Mouse (Mus musculus): ENCODE data around the gene Nrg3.

Nrg3 gene

DNA sequence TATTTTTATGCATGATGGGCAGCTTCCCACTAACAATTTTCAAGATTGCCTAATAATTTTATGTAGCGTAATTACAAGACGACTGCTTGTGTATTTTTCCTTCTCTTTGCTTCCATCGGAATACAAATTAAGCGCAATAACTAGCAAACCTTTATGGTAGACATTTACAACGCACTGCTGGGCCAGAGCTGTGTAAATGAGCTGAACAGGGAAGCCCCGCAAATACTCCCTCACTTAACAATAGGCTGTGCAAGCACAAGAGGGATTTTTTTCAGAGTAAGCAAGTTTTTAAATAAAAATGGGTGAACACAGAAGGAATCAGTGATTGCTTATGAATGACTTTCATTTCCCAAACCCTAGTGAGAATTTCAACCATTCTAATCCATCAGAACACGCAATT is 513.5 kb downstream of the Nrg3 start:
- DNase-seq (ENCODE audit: low spot score in 2 of 2), result no peak

DNA sequence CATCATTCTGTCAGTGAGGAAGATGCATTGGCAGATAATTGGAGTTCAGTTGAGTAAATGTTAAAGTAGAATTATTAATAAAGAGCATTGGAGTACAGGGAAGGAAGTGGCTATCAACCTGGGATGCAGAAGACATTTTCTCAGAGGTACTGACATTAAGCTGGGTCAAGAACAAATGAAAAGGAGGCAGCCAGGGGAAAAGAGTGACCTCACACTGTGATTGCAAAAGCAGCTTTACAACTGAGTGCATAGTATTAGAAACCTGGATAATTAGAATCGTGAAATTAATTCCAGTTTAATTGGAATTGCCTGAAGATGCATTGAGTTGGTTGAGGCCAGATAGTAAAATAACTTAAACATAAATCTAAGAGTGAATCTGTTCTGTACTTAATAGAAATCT is 535.4 kb downstream of the Nrg3 start:
- DNase-seq (ENCODE audit: low spot score in 2 of 2), result no peak

DNA sequence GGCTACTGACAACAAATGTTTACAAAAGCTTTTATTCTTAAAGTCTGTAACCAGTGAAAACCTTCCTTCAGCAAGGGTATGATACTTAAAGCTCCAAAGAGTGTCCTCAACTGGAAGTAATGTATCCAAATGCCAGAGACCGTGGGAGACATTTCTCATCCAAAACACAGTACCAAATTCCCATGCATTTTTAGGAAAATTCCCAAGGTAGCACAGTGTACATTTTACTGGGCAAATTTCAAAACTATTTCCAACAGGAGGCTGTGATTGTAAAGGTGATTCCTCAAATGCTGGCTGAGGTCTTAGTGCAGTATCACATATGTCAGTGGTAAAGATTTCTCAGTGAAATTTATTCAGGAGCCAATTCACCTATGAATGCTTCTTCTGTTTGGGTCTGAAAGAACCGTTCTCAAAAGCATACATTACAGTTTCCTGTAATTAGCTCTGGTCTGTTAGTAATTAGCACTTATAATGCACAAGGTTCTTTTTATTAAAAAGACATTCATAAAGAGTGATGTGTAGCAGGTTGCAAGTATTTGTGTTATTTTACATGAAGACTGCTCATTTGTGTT is 536.3 kb downstream of the Nrg3 start:
- DNase-seq (ENCODE audit: low spot score in 2 of 2), result no peak

DNA sequence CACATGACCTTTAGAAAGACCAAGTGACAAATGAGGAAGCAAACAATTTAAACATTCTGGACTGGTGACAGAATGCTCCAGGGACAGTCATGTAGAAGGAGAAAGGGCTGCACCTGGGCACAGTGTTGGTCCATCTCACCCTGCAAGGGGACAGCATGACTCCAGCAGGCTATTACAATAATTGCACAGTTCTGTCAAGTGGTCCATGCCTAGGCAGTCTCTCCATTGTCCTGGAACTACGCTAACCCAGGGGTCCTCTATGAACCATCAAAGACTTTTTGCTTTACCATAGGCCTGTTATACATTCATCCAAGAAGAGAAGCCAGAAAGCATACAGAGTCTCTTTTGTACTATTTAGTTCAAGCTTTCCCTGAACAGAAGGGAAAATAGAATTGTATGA is 549.2 kb downstream of the Nrg3 start:
- DNase-seq (ENCODE audit: low spot score in 2 of 2), result no peak

DNA sequence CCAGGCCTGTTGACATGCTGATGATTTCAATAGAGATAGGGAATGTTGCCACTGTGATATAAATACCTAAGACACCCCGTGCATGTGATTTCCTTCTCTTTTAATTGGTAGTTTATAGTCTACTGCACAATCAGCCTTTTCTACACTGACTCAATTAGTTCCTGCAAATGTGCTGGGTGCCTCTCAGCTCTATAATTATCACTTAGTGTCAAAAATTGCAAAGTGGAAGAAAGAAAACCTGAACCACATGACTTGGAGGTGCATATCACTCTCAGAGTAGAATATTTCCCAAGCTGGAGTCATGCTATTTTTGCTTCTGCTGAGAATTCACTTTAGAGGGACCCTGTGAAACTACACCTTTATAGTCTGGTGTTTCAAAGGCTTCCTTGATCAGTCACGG is 552.1 kb downstream of the Nrg3 start:
- DNase-seq (ENCODE audit: low spot score in 2 of 2), result no peak

DNA sequence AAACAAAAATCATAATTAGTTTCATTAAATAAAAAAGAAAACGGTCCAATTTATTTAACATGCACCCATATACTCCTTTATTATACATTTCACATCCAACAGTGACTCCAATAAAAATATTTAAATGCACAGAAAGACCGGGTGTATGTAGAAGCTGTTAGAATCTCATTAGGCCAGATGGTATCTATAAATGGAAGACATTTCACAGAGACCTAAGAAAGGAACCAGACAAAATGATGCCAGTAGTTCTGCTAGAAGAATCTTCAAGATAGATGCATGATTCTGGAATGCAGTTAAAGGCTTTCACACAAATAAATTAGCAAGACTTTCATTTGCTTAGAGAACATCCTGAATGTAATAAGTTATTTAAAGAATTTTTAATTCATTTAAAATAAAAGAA is 602.3 kb downstream of the Nrg3 start:
- no peak for DNase-seq (ENCODE audit: low spot score in 2 of 2)

DNA sequence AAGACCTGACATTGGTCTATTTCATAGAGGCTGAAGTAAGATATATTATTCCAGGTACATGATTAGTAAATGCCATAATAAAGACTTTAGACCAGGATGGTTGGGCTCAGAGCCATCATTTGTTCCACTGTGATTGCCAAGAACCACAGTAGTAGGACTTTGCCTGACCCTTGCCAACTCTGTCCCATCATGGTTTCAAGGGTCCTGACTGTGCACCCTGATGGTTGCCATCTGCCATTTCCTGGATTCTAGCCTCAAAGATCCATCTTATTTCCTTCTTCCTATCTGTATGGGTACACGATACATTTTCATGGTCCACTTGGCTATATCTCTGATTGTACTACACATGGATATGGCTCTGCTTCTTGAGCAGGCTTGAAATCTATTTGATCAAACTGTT is 625.3 kb downstream of the Nrg3 start:
- no peak for DNase-seq (ENCODE audit: low spot score in 2 of 2)

DNA sequence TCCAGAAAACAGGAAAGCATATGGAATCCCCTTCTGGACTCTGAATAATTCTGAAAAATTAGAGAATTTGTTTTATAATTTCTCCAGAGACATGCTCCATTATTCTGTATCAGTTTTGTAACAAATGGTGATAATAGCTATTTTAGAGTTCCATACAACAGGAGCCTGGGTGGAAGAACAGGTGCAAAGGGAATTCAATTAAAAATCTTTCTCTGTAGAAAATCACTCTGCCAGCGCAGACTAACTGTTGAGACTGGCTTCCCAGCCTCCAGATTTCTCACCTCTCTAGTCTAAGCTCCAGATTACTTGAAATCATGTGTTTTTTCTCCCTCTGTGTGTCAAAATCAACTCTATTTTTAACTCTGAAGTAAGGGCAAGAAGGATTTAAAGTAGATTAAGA is 625.8 kb downstream of the Nrg3 start:
- DNase-seq (ENCODE audit: low spot score in 2 of 2), result no peak

DNA sequence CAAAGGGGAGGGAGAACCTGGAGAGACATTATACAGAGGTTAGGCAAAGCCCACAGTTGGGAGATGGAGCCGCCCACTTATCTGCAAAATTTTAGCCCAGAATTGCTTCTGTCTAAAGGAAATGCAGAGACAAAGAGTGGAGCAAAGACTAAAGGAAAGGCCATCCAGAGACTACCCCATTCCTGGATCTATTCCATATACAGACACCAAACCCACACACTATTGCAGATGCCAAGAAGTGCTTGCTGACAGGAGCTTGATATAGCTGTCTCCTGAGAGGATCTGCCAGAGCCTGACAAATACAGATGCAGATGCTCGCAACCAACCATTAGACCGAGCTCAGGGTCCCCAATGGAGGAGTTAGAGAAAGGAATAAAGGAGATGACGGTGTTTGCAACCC is 637.9 kb downstream of the Nrg3 start:
- DNase-seq (ENCODE audit: low spot score in 2 of 2), result no peak

DNA sequence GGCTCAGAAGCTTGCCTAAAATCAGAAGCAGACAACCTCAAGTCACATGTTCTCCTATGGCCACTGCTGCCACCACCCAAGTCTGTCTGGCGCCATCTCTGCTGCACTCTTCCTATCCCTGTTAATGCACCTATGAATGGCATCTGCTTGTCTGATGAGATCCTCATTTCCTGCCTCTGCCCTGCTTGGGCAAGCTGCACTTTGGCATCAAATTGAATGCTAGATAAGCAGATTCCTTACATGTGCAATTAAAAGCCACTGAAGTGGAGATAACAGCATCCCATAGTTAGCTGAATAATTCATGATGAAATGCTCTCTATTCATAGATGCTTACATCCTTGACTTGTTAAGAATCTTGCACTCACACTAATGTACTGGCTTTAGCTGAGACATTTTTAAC is 648.0 kb downstream of the Nrg3 start:
- no peak for DNase-seq (ENCODE audit: low spot score in 2 of 2)

DNA sequence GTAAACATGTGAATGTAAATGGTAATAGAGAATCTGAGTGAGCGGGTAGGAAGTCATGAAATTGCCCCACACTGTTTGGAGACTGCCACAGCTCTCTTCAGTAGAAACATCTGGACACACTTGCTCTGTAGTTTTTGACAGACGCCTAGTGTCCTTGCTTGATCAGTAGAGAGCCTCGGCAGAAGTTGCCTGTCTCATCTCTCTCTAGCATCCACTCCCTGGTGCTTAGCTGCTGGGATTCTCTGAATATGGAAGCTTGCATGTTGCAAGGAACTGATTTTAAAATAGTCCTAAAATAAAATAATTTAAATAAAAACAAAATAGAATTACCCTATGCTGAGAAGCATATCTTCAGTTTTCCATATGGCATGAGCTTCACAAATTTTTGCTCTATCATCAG is 675.9 kb downstream of the Nrg3 start:
- DNase-seq (ENCODE audit: low spot score in 2 of 2), result no peak

DNA sequence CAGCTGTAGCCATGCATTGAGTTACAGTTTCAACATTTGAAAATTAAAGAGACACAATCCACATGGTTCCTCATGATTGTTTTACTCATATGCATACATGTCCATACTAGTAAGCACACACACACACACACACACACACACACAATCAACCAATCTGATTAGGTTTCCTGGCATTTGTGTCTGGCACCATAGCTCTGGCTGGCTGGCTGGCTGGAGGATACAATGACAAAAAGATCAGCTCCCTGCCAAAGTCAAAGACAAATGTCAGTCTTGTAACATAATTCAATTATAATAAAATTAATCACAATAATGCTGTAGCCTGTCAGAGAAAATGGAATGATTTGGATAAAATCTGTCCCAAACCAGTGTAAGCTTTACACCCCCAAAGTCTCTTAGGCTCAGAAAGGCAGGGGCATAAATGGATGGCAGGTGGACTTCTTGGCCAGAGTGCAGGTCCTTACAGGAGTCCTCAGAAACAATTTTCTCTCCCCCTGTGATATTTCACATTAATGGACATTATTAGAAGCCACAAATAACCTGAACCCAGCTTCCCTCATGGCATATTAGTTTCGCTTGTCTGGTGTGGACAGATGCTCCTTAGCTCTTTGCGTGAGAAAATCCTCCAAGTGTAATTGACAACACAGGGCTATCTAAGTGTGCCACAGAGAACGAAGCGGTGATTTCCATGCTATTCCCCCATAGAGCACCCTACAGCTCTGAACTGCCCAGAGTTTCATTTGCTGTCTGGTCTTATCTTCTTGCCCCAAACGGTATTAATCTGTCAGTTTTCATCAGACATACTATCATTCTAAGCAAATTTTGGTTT is 697.4 kb downstream of the Nrg3 start:
- DNase-seq (ENCODE audit: low spot score in 2 of 2), result no peak

DNA sequence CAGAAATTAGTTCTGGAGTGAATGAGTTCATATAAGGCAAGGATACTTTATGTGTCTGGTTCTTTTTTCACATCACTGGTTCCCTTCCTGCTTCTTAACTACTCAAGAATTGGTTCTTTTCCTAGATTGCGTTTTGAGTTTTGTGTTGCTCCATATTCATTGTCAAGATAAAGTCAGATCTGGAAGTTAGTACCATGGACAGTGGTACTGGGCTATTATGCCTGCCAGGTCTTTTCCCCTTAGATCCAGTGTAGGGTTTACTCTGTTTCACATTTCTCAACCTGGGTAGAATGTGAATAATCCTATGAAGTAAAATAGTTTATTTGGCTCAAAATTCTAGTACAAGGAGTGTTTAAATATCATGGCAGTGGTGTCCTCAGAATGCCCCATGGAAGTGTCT is 698.1 kb downstream of the Nrg3 start:
- DNase-seq (ENCODE audit: low spot score in 2 of 2), result no peak

DNA sequence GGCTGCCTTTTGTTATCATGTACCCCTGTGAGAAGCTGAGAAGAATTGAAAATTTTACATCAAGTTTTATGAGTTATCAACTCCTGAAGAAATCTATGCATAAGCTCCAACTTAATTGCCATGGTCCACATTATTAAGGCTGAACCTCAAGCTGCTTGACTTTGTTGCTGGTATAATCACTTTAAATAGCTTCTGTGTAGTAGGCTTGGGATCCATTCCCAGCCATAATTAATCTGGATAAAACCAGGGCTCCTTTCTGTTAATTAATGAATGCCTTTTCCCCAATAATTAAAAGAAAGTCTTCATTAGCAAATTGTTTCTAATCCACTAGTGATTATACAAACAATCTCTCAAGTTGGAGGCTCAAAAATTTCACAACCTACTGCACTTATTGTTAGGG is 742.4 kb downstream of the Nrg3 start:
- DNase-seq (ENCODE audit: low spot score in 2 of 2), result no peak

DNA sequence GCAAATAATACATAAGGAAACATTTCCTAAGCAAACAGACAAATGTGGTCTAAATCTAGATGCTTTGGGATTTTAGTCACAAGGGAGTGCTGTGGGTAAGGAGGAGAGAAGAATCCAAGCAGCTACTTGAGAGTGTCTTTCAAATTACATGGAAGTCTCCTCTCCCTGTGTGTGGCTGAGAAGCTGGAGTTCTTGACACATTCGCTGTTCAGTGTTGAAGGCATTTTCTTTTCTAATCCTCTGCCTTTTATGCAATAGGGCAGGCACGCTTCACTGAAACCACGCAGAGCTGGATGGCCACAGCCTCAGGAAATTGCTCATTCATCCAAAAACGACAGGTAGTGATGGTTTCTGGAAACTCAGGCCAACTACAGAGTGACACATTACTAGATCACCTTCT is 769.0 kb downstream of the Nrg3 start:
- DNase-seq (ENCODE audit: low spot score in 2 of 2), result no peak

DNA sequence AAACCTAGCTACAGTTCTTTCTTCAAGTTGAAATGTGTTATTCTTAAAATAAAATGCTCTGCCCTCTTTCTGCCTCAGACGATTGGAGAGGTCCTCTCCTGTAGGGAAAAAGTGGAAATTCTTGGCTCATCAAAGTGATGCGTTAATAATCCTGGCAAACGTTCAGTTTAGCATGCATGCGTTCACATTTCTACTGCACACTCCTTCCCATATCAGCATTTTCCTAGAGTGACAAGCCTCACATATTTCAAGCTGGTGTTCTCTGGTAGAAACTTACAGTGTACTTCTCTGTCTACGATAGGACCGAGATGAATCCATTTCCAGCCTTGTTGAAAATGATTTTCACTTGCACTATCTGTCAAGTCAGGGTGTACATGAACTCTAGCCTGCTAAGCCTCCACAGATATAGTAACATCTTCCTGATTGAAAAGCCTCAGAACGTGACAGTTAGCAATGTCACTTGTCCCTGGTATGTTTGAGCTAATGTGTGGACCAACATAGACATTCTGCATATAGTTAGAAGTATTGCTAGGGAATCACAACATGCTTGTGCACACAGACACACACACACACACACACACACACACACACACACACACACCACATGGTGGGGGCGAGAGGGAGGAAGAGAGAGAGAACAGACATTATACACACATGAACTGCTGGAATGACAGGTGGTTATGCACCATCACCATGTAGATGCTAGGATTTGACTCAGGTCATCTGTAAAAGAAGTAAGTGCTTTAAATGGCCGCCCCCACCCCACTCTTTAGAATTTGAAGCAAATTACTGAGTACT is 770.1 kb downstream of the Nrg3 start:
- no peak for DNase-seq (ENCODE audit: low spot score in 2 of 2)

DNA sequence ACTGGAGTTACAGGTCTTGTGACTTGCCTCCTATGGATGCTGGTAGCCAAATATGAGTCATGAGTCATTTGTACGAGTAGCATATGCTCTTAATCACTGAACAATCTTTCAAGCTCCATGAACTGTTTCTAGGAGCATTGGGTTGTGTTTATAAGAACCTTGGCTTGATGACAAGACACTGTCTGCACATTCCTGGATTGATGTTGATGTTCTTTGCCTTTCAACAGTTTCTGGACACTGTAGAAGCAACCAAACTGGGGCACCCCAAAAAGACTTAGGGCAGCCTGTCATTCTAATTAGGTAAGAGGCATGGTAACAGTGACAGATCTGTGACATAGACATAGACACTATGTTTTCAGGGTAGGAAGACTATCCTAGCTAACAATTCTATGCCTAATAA is 771.5 kb downstream of the Nrg3 start:
- no peak for DNase-seq (ENCODE audit: low spot score in 2 of 2)

DNA sequence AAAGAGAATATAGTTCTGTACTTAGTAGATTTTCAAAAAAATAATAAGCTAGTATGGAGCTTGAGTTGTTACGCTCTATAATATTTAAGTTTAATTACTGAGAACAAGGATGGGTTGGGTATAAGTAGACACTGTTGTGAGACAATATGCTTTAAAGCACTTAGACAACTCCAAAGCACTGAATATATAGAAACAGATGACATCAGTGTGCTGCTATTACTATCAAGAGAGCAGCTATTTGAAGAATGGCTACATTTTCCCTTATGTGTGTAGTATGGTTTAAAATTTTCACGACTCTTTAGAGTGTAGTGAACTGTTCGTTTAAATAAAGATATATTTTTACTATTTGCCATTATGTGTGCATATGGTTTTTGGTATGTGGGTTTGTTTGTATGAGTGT is 771.9 kb downstream of the Nrg3 start:
- no peak for DNase-seq (ENCODE audit: low spot score in 2 of 2)

DNA sequence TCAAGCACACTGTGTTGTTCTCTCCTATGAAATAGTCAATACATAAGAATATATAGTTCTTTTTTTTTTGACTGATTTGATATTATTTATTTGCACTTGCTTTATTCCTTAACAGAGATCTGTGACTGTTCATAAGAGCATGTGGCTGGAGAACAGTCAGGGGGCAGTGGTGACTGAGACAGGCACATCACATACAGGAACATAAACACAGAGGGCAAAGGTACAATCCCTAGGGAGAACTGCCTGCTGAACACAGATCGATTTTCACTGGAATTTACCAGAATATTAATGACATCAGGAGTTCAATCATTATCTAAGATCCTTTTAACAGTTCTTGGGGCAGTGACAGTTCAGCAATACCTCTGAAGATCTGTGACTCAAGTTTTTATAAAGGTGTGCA is 812.9 kb downstream of the Nrg3 start:
- no peak for DNase-seq (ENCODE audit: low spot score in 2 of 2)

DNA sequence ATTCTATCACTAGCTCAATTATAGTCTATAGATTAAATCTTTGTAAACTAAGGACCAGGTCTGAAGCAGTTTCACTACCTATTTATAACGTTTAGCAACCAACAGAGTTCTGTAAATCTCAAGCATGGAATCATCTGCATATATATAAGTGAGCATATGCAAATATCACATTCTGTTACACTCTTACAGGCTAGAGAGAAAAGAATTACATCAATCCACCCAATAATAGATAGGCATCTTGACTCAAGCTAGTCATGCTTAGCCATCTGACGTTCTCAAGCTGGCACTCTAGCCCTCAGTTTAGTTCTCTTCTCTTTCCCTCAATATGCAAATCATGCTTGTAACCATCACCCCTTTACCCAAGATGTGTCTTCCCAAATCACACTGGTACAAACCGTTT is 835.8 kb downstream of the Nrg3 start:
- DNase-seq (ENCODE audit: low spot score in 2 of 2), result no peak

DNA sequence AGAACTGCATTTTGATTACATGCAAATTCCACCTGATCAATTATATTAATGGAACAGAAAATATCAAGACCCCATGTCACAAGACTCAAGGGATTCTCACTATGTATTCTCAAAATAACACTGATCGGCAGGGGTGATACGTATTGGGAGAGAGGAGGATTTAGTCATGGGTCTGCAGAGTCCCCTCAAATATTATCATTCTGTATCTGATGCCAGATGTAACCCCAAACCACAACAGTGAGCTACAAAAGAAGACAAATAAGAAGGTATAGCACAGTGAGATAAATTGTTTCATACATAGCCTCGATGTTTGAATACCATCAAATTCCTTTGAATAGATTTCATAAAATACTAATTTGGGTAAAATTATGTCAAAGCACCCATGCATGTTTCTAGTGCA is 842.8 kb downstream of the Nrg3 start:
- DNase-seq (ENCODE audit: low spot score in 2 of 2), result no peak

DNA sequence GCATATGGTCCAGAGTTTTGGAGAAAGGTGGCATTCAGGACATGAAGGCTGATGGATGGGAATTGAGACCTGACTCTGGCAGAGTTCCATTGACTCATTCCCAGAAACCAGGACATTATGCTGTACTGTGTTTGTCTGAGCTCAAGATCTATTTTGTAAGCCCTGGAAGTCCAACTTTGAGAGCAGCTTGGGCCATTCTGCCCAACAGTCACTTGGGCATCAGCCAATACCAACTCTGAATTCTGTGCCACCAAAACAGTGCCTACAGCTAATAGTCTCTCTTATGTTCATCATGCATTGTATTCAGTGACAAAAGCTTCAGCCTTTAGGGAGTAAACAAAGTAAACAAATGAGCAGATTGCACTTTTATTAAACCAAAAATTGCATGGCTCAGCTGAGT is 843.2 kb downstream of the Nrg3 start:
- no peak for DNase-seq (ENCODE audit: low spot score in 2 of 2)

Data from frontal cortex, postnatal 10 days (tissue).